Mouse (Mus musculus) heart, postnatal 0 days (tissue): Measurements from ENCODE around the gene Adad2. TPM values are rescaled to one million over a fixed set of nuclear protein-coding genes. Genes with fewer than 3 reads are reported as not detected.

ENCODE experiments used
- ATAC-seq: fragments of 200-750 bp; cut with Nextera tagmentation; 2 replicates; pipeline ENCODE4 v1.8.0; 2017; ENCODE audit warnings: low read depth, moderate number of reproducible peaks, moderate library complexity; ENCODE audit not compliant: insufficient read depth
- DNase-seq: peaks from one replicate; pipeline ENCODE4 v3.0.0-alpha.2; 2016; ENCODE audit warnings: low spot score
- H3K27ac ChIP-seq: fragments of 300-500 bp; sonication (generic); 2 replicates; pipeline ENCODE4 v1.5.1; 2014; ENCODE audit warnings: low read depth, mild to moderate bottlenecking
- H3K27me3 ChIP-seq: fragments of 300-500 bp; sonication (generic); 2 replicates; pipeline ENCODE4 v1.6.1; 2014; ENCODE audit warnings: low read length, mixed read lengths; ENCODE audit not compliant: control insufficient read depth, insufficient read depth
- H3K36me3 ChIP-seq: fragments of 300-500 bp; sonication (generic); replicated peaks from 2 replicates; pipeline ENCODE4 v1.6.1; 2014; ENCODE audit warnings: low read length, mixed read lengths; ENCODE audit not compliant: control insufficient read depth, insufficient read depth
- H3K4me1 ChIP-seq: fragments of 300-500 bp; sonication (generic); 2 replicates; pipeline ENCODE4 v1.6.1; 2014; ENCODE audit warnings: antibody characterized with exemption; ENCODE audit not compliant: control insufficient read depth, insufficient read depth
- H3K4me2 ChIP-seq: fragments of 300-500 bp; sonication (generic); 2 replicates; pipeline ENCODE4 v1.6.1; 2014; ENCODE audit warnings: low read depth, mild to moderate bottlenecking, low read length, moderate library complexity
- H3K4me3 ChIP-seq: fragments of 300-500 bp; sonication (generic); 2 replicates; pipeline ENCODE4 v1.5.1; 2014; ENCODE audit warnings: low read depth, low read length
- H3K9ac ChIP-seq: fragments of 300-500 bp; sonication (generic); replicated peaks from 2 replicates; pipeline ENCODE4 v1.6.1; 2014; ENCODE audit warnings: low read depth, low read length, mixed read lengths
- H3K9me3 ChIP-seq: fragments of 300-500 bp; sonication (generic); replicated peaks from 2 replicates; pipeline ENCODE4 v1.6.1; 2016; ENCODE audit warnings: low read length; ENCODE audit not compliant: control insufficient read depth
- CTCF ChIP-seq: IDR thresholded peaks from 2 replicates; pipeline ENCODE4 v1.5.1; 2016; ENCODE audit warnings: antibody characterized with exemption, control low read depth, low read depth
- EP300 ChIP-seq: IDR thresholded peaks from 2 replicates; pipeline ENCODE4 v1.6.1; 2016; ENCODE audit warnings: antibody characterized with exemption, low read depth
- whole genome bisulfite sequencing: fragments of 180-500 bp; shearing (Covaris S2); extraction: QIAGEN DNeasy Blood & Tissue Kit; methylation state at CpG from one replicate; pipeline ENCODE4 v1.1.7; 2014; 5-methylcytosine and 5-hydroxymethylcytosine counted together
- polyA plus RNA-seq: library from polyadenylated mRNA; unstranded; fragments of >200 nt; fragmentation: Nextera tagmentation; extraction: Ambion mirVana; gene quantifications from 2 replicates; pipeline ENCODE4 v1.2.1, GENCODE M21; 2015
- total RNA-seq: library from RNA; depleted of rRNA; stranded (reverse); fragments of >200 nt; gene quantifications from 2 replicates; pipeline ENCODE4 v1.2.3, GENCODE M21; 2014; ENCODE audit warnings: low replicate concordance

Adad2 gene
- total and polyA plus RNA-seq, 2 experiments from 2014 or later: not detected

GRCm38 (mm10) chr8:119627199-119627598 lies 14.7 kb downstream of the Adad2 start:
- no peaks in the 10 kb centered on the region for H3K9me3 ChIP-seq
- WGBS: 82% methylated on average over 7 of the region's 7 CpGs

GRCm38 (mm10) chr8:119627613-119628359 lies 15.2 kb downstream of the Adad2 start:
- TF ChIP-seq EP300 (no peak), CTCF (no peak)
- H3K4me1 ChIP-seq: no peaks in the 10 kb centered on the region
- DNase-seq (no peak), ATAC-seq (peak; percentile 52)
- H3K4me2 ChIP-seq: no peak overlapping the region
- no peaks in the 10 kb centered on the region for H3K36me3 ChIP-seq
- WGBS: 39% methylated on average over 10 of the region's 10 CpGs
- no peak overlapping the region for H3K9ac ChIP-seq
- no peak overlapping the region for H3K4me3 ChIP-seq
- peaks cover 16% of the 10 kb centered on the region; the same call in 1 of the 2 replicates for H3K27me3 ChIP-seq
- H3K27ac ChIP-seq: no peak overlapping the region
- H3K9me3 ChIP-seq: no peaks in the 10 kb centered on the region

More at GRCm38 (mm10) chr8:119627199-119627598, 14.7 kb downstream of the Adad2 start:
- H3K9ac ChIP-seq: no peak overlapping the region
- no peak overlapping the region for H3K4me2 ChIP-seq
- TF ChIP-seq EP300 (no peak), CTCF (no peak)
- peaks cover 12% of the 10 kb centered on the region; the same call in 1 of the 2 replicates for H3K27me3 ChIP-seq
- no peak for ATAC-seq
- H3K4me3 ChIP-seq: no peak overlapping the region
- no peak overlapping the region for H3K27ac ChIP-seq
- no peaks in the 10 kb centered on the region for H3K4me1 ChIP-seq
- no peak for DNase-seq
- no peaks in the 10 kb centered on the region for H3K36me3 ChIP-seq

GRCm38 (mm10) chr8:119630841-119631240 lies 18.3 kb downstream of the Adad2 start:
- Histone ChIP-seq H3K4me2 (no peak overlapping the region), H3K27ac (no peak overlapping the region), H3K36me3 (no peaks in the 10 kb centered on the region), H3K4me1 (no peaks in the 10 kb centered on the region), H3K9ac (no peak overlapping the region), H3K4me3 (no peak overlapping the region), H3K9me3 (no peaks in the 10 kb centered on the region), H3K27me3 (peaks cover 33% of the 10 kb centered on the region)
- DNase-seq: no peak
- 72% methylated on average over 3 of the region's 3 CpGs for WGBS
- no peak for ATAC-seq
- TF ChIP-seq CTCF (no peak), EP300 (no peak)

- H3K4me3 ChIP-seq: no peak overlapping the region
- WGBS: 74% methylated on average over 9 of the region's 9 CpGs
- H3K9me3 ChIP-seq: no peaks in the 10 kb centered on the region
- TF ChIP-seq EP300 (no peak), CTCF (no peak)
- ATAC-seq: no peak
- H3K9ac ChIP-seq: no peak overlapping the region
- H3K4me1 ChIP-seq: no peaks in the 10 kb centered on the region
- peaks cover 33% of the 10 kb centered on the region for H3K27me3 ChIP-seq
- no peak overlapping the region for H3K27ac ChIP-seq
- no peaks in the 10 kb centered on the region for H3K36me3 ChIP-seq
- no peak for DNase-seq
- no peak overlapping the region for H3K4me2 ChIP-seq
Observed at GRCm38 (mm10) chr8:119632246-119632645, 19.7 kb downstream of the Adad2 start.

- Histone ChIP-seq H3K27me3 (peaks cover 33% of the 10 kb centered on the region), H3K27ac (no peak overlapping the region), H3K4me2 (no peak overlapping the region), H3K9ac (no peak overlapping the region), H3K4me3 (no peak overlapping the region), H3K9me3 (no peaks in the 10 kb centered on the region), H3K36me3 (no peaks in the 10 kb centered on the region), H3K4me1 (no peaks in the 10 kb centered on the region)
- WGBS: 39% methylated on average over 29 of the region's 29 CpGs
- TF ChIP-seq CTCF (no peak), EP300 (no peak)
- DNase-seq: no peak
- ATAC-seq: no peak
Observed at GRCm38 (mm10) chr8:119632909-119633308, 20.4 kb downstream of the Adad2 start.
